Mouse (Mus musculus): ENCODE results near the gene Vps72.

- TF ChIP-seq POLR2A (IDR thresholded peaks at IDR 0.05; ENCODE audit: control insufficient read depth, low read depth, low read length) (no peak), CTCF (IDR thresholded peaks at IDR 0.05; ENCODE audit: control insufficient read depth, insufficient read depth, insufficient replicate concordance, low read depth, low read length) (peak; percentile 26; the same call in 1 of the 2 replicates)
These were observed 13.4 kb downstream of the Vps72 start, which contains the start of gene Tmod4 for GRCm38 (mm10) chr3:95124246-95124645.

Measured in testis, adult 2 months (tissue).